Mouse (Mus musculus) 416B (cell line): ENCODE measurements around the gene Radil.
A peak's percentile ranks its signal among the peaks of the same experiment; 100 is the strongest.

Experiments used
- DNase-seq: peaks from one replicate; pipeline ENCODE4 v3.0.0; 2011; ENCODE audit warnings: low read depth

Gene Radil

DNA sequence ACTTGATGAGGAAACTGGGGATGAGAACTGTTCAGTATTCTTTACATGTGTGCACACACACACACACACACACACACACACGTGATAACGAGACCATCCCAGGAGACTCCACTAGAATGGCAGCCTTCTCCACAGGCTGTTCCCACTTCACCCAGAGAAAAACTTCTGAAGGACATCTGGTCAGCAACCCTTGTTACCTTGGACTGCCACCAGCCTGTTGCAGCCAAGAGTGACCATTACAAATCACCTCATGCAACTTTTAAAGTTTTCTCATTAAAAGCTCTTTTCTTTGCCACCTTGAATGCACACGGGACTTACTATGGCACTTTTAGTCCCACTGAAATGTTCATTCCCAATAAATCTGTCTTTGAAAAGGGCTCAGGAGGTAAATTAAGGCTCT lies 13.6 kb downstream of the Radil start:
- no peak for DNase-seq

DNA sequence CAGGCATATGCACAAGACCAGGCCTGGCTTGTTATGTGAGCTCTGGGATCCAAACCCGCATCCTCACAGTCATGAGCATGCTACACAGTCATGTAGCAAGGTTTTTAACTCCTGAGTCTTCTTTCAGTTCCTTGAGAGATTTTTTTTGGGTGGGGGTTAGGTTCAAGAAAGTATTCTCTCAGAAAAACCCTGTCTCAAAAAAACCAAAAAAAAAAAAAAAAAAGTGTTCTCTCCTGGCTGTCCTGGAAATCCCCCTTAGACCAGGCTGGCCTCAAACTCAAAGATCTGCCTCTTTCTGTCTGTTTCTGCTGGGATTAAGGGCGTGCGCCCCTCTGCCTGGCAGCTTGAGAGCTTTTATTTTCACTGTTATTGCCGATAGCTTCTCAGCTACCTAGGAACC lies 15.5 kb downstream of the Radil start:
- DNase-seq: no peak

DNA sequence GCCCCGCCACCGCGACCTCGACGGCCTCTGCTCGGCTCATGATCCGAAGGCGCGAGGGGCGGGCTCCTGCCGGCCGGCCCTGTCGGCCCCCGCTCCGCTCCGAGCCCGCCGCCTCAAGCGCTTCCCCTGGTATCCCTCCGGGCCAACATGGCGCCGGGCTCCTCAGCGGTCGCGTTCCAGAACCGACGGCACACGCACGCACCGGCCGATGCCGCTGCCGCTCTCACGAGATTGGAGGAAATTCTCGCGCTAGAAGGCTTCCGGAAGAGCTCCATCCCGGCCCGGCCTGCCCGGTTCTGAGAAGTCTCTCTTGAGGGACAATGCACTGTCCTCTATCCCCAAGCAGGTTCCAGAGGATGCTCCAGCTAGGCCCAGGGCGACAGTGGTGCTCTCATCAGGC lies 21.0 kb downstream of the Radil start, which contains the start of gene Papolb:
Papolb (minus strand) TSS at position 162 of the 400 bp plus-strand sequence.
- no peak for DNase-seq

DNA sequence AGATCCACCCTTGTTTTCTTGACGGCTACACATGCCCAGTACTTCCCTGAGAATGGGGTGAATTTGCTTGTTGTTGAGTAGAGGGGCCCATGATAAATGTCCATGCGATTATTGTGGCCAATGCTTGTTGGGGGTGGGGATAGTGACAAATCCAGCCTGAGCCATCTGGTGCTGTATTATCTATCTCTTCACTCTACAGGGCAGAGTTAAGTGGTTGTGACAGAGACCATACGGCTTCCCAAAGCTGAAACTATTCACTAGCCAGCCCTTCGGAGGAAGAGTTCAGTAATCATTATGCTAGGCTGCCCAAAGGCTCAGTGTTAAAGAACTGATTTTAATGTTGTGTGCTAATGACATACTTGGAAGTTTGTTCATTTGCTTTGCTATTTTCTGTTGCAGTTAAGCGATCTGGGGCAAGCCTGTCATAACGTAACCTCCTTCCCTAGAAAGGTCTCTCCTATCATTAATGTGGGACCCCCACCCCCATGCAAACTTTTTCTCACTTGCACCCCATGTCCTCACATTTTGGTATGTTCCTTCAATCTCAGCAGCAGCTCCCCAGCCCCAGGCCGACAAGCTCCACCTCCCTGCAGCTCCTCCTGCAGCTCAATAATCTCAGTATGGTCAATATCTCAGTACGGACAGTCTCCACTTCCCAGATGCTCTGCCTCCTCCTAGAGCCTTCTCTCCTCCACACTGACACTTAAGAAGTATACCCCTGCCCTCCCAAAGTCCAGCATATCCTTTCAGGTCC lies 26.0 kb downstream of the Radil start:
- DNase-seq: no peak

DNA sequence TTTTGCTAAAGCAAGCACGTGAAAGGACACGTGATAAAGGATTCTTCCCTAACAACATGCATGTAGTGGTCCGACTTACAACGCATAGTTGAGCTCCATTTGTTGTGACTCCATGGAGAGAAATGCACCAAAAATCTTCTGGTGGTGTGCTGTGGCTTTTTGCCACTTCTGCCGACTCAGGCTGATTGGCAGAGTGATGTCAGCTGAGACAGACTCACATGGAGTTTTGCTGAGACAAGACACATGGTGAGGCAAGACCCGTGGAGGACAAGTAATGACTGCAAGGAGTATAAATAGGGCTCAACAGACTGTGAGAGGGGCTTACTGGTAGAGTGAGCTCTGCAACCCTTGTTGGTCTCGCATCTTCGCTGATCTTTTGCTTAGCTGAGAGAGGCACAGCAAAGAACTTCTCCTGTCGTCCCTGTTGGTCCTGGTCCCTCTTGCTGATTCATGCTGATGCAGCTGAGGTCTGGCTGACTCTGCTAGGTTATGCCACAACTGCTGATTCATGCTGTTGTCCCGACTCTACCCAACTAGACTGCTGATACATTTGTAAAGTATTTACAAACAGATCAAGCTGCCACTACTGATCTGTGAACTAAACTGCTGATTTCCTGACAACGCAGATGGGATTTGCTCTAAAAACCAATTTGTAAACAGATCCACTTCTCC lies 29.6 kb downstream of the Radil start:
- DNase-seq: peak; percentile 61

DNA sequence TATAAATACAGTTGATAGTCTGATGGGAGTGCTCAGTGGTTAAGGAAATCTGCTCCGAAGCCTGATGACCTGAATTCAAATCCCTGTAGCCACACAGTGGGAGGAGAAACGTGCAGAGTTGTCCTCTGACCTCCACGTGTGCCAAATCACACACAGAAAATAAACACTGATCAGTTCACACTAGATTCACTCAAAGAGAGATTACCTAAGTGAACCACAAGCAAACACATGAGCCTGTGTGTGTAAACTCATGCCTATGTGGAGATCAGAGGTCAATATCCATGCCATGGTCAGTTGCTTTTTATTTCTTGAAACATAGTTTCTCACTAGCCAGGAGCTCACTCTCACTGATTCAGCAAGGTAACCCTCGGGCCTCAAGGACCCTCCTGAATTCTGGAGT lies 30.5 kb downstream of the Radil start:
- DNase-seq: no peak

DNA sequence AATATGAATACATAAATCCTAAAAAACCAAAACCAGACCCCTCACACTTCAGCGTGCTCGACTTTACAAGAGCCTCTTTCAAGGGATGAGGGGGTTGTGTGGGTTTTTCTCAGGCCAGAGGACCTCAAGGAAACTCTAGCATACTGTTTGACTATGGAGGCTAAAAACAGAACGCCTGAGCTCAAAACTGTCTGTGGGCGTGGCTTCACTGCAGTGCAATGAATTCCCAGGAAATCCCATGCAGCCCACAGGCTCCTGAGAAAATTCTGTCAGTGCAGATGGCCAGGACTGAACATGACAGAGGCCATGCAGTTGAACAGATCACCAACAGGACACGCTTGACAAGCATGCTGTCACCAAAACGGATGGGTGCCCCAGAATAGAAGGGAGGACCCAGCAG lies 31.9 kb downstream of the Radil start:
- DNase-seq: no peak

DNA sequence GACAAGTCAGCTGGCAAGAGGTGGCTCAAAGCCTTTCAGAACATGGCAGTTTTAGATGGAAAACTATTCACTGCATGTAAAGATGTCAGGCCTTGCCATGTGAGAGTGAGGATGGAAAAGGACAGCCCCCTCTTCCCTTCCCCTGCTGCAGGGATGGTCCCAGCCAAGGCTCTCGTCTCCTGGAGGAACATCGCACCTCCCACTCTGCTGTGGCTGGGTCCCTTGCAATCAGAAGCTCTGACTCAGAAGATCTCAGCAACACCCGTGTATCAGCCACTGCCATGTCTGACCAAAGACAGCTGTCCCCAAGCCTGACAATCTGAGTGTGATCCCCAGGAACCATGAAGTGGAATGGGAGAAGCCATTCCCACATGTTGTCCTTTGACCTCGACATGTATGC lies 38.8 kb downstream of the Radil start:
- DNase-seq: no peak

DNA sequence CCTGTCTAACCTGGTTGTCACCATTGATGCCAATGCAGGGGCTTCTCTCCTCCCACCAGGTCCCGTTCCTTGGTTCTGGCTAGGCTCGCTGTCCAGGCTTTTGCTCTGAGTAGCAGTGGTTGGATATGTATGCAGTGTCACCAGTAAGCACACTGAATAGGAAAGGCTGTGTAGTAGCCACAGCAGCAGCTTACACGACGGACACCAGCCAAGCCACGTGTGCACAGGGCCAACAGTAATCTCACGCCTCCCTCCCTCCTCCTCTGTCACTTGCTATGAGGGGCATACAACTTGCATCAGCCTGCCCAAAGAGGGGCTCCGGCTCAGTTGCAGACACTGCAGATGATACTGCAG lies 40.9 kb downstream of the Radil start:
- DNase-seq: no peak

DNA sequence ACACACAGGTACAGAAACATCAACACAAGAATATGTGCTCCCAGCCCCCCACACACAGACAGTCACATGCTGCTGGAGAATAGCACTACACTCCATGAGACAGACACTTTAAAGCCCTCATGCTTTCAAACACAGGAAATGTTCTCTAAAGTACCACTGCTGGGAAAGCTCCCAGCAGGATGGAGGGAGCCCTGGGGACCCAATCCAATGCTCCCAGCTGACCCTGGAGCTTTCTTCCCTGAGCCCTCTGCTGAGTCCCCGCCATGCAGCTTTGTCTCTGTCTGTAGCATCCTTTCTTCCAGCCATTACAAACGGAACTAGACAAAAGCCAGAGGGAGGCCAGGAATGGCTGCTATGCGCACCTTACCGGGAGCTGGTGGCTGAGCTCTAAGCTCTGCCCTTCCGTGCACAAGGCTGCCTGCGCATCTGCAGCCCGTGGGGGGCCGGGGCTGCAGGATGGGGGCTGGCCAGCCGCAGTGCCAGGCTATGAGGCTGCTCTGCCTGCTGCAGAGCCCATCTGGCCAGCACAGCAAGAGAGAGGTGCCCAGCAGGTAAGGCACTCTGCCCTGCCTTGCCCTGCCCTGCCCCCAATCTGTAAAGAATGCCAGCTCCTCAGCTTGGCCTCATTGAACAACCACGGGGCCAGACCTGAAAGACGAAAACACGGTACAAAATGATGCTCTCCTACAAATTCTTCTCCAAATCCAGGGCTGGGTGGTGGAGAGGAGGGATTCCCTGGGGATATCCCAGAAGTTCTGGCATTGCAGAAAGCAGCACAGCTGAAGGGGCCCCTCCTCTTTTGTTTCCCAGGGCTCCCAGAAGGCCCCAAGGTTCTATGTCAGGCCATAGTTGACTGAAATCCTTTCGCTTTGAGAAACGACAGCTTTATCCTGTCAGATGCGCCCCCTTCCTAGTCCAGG lies 41.5 kb downstream of the Radil start:
- no peak for DNase-seq

DNA sequence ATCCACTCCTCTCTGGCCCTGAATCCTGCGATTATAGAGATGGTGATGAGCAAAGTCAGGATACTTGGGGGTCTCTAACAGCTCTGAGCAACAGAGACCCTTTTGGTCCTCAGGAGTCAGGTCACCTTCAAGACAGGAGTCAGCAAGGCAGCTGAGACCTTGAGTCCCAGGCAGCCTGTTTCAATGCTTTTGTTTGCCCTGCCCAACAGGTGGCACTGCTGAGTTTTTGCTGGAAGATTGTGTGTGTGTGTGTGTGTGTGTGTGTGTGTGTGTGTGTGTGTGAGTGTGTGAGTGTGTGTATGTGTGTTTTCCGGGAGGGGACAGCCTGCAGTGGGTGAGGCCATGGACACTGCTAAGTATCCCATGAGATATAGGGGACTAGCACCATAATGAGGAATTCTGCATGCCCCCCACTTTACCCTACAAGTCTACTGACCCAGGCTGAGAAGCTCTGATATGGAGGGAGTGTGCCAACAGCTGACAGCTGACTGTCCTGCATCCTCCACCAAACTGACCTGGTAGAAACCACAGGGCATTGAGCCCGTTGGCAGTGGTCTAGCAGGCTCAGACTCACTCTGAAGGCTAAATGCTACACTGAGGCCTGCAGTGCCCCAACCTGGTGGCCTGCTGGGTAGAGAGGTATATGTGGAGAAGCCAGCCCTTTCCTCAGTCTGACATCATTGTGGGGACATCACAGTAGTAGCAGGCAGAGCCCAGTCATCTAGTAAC lies 45.0 kb downstream of the Radil start:
- peak; percentile 39 for DNase-seq

DNA sequence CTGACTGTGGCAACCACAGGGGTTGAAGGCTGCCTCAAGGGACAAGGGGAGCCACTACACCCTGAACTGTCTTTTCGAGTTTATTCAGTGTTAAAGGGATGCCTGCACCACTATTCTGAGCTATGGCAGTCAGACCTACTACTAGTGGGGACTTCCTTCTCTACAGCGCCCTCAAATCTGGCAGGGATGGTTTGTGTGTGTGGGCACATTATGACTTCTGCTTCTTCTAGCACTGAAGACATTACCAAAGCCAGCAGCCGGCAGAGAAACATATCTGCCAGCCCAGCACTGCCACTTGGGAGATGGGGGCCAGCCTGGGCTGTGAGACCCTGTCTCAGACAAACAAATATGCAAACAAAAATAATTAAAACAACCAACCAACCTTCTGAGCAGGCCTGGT lies 46.7 kb downstream of the Radil start:
- DNase-seq: no peak

DNA sequence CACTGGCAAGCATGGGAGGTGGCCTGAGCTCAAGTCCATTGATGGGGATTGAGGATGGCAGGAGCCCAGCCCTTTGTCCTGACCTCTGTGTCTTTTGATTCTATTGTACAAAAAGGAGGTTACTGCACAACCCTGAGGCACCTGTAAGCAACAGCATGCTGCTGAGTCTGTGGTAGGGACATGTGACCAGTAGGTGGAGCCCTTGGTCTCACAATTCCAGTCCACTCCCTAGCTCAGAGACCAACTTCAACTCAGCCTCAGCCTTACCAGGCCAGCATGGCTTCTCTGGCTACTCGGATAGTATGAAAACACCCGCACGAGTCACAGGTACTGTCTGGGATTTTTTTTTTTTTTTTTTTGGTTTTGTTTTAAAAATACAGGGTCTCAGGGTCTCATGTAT lies 48.5 kb downstream of the Radil start:
- peak; percentile 89 for DNase-seq

DNA sequence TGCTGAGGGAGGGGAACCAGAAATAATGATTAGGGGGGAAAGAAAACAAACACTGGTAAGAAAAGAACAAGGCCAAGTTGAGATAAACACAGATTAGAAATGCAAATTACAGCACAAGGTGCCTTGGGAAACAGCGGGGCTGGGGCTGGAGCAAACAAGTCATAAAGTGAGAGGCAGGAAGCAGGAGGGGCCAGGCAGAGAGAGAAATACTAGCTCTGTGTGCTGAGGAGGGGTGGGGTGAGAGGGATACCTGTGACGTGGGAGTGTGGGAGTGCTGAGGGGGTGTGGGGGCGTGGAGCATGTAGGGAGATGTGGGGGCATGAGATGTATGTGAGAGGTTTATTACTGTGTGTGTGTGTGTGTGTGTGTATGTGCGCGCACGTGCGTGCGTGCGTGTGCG lies 50.0 kb downstream of the Radil start:
- DNase-seq: no peak

DNA sequence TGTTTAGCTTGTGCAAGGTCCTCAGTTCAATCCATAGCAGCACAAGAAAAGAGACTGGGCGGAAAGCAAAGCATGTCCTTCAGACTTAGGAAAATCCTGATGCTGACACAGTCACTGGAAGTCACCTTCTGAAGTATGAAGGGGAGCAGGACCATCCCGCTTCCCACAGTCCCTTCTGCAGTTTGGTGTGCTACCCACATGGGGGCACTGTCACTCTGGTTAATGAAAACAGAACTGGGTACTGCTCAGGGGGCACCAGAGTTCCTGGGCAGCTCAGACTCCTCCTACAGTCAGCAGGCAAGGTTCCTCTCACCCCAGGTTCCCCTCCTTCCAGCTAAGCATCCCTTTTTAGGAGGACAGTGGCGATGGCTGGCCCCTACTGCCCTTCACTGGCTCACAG lies 51.9 kb downstream of the Radil start:
- DNase-seq: peak; percentile 28

DNA sequence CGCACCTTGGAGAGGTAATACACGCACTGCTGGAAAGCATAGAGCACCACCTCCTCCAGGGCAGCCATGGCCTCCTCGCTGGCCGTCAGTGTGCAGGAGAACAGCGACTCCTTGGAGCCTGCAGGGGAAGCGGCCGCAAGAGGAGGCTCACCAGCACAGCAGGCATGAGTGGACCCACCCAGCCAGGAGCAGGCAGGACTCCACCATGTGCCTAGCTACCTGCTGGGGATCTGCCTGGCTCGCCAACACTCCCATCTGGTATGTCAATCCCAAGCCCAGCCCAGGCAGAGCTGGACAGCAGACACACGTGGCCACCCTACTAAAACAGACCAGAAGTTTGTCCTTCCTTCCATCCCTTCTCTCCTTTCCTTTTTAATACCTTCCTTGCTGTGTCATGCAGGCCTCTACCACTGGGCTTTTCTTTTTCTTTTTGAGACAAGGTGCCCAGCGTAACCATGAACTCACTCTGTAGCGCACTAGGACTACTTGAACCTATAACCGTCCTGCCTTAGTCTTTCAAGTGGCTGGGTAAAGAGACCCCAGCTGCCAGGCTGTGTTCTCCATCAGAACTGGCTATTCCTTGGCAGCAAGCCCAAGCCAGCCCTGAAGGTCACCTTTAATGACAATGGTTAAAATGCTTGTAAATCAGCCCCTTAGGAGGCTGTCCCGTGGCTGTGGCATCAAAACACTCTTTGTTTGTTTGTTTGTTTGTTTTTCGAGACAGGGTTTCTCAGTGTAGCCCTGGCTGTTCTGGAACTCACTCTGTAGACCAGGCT lies 55.4 kb downstream of the Radil start:
- no peak for DNase-seq

DNA sequence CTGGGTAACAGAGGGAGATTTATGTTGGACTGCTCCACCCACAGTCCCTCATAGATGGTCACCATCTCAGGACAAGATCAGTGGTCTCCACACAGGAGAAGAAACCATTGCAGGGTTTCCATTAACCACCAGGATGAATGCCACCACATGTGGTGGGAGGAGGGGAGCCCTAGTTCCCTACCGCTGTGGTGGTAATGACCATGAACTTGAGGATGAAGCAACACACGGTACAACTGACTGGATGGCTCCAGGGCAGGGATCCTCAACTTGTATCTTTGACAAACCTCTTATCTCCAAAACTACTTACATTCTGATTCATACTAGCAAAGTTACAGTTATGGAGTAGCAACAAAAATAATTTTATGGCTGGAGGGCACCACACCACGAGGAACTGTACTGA lies 57.6 kb downstream of the Radil start:
- peak; percentile 28 for DNase-seq

DNA sequence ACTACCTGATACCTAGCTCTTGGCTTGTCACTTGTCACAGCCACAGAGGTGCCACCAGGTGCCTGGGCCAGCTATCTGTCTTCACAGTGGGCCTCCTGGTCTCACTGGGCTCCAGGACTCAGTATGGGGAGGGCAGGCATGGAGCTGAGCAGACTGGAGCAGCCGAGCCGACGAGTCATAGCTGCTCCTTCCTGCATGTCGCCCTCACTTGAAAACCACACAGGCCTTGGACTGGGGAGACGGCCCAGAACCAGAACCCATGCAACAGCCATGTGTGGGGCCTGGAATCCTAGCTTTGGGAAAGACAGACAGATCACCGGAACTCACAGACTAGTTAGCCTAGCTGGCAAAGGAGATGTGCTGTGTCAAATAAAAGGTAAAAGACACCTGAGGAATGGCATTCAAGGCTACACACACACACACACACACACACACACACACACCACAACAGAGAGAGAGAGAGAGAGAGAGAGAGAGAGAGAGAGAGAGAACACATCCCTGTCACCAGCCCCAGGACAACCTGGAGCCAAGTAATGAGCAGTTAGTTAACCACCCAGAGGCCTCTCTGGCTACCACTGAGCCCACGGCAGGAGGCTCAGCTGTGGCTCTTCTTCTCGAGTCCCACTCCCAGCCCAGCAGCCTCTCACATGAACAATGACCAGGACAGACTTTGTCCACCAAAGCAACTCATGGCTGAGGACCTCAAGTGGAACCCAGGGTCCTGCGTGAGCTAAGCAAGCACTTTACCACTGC lies 60.8 kb downstream of the Radil start:
- DNase-seq: no peak

DNA sequence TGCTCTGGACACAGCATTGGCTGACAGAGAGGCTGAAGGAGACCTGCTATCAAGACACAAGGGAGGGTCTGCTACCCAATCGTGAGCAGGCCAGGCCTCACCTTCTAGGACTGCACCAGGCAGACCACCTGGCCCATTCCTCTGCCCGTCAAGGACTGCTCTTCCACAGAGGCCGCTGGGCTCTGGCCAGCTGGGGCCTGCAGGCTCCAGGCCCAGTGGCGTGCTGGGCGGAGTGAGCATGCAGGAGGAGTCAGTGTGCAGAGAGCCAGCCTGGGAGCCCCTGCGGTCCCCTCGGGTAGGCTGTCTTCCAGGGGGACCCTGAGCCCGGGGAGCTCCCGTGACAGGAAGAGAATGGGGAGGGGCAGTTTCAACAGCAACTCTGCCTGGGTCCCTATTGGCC lies 64.2 kb downstream of the Radil start:
- DNase-seq: no peak

DNA sequence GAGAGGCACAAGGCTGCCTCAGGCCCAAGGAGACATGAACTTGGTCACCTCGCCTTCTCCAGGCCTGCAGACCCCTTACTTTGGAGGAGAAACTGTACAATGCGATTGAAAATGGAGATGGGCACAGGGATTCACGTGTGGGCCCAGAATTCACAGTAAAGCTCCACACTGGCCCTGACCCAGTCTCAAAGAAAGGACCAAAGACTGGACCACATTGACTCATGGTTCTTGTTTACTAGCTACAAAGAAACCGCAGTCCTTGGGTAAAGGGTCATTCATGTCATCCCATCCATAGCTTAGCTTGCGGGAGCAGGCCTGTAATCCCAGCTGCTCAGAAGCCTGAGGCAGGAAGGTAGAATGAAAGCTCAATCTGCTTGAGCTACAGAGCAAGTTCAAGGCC lies 67.3 kb downstream of the Radil start:
- DNase-seq: no peak

DNA sequence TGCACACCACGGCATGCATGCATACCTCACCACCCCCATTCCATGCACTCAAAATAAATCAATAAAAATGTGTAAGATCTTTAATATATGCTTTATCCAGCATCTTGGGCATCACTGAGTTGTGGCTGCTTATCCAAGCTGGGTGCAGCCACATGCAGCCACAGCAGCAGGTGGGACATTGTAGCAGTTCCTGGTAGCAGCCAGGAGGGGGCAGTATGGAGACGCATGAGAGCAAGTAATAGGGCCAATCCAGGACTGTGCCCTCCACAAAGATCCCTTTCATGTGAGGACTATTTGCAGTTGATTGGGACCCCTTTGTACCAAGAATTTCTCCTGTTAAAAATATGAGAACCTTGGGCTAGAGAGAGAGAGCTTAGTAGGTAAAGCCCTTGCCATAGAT lies 68.4 kb downstream of the Radil start:
- peak; percentile 65 for DNase-seq
